Mouse (Mus musculus): ENCODE measurements around the gene Col4a1. TPM values are rescaled to one million over a fixed set of nuclear protein-coding genes. Genes with fewer than 3 reads are reported as not detected.

Col4a1 gene
- polyA plus RNA-seq, 1 experiment from 2014 or later = 115 TPM

GRCm38 (mm10) chr8:11197261-11197660 is 115.4 kb downstream of the Col4a1 start:
- ATAC-seq (ENCODE audit: low FRiP score) (no peak), DNase-seq (ENCODE audit: low spot score, missing footprints) (no peak)
- Histone ChIP-seq H3K9me3 (ENCODE audit: control insufficient read depth, low read length) (no peaks in the 10 kb centered on the region), H3K4me1 (ENCODE audit: control insufficient read depth, insufficient read depth, low read length) (no peaks in the 10 kb centered on the region), H3K27me3 (ENCODE audit: control insufficient read depth, insufficient read depth, low read length) (no peaks in the 10 kb centered on the region), H3K9ac (ENCODE audit: low read length) (no peak overlapping the region), H3K4me3 (ENCODE audit: low read depth, low read length) (no peak overlapping the region), H3K4me2 (no peak overlapping the region), H3K36me3 (ENCODE audit: control insufficient read depth, insufficient read depth, low read length) (no peaks in the 10 kb centered on the region), H3K27ac (ENCODE audit: low read depth, low read length) (no peak overlapping the region)
- 80% methylated on average over 11 of the region's 11 CpGs for WGBS

GRCm38 (mm10) chr8:11192719-11193324 is 119.8 kb downstream of the Col4a1 start:
- H3K27me3 ChIP-seq (ENCODE audit: control insufficient read depth, insufficient read depth, low read length) = peaks cover 6% of the 10 kb centered on the region; the same call in 1 of the 2 replicates
- H3K9ac ChIP-seq (ENCODE audit: low read length) = no peak overlapping the region
- H3K36me3 ChIP-seq (ENCODE audit: control insufficient read depth, insufficient read depth, low read length) = no peaks in the 10 kb centered on the region
- peaks cover 5% of the 10 kb centered on the region for H3K4me1 ChIP-seq (ENCODE audit: control insufficient read depth, insufficient read depth, low read length)
- WGBS = 76% methylated on average over 12 of the region's 12 CpGs
- ATAC-seq (ENCODE audit: low FRiP score) (no peak), DNase-seq (ENCODE audit: low spot score, missing footprints) (no peak)
- no peak overlapping the region for H3K4me3 ChIP-seq (ENCODE audit: low read depth, low read length)
- no peak overlapping the region for H3K27ac ChIP-seq (ENCODE audit: low read depth, low read length)
- H3K4me2 ChIP-seq = no peak overlapping the region
- no peaks in the 10 kb centered on the region for H3K9me3 ChIP-seq (ENCODE audit: control insufficient read depth, low read length)

GRCm38 (mm10) chr8:11187581-11188271 is 124.9 kb downstream of the Col4a1 start:
- ATAC-seq (ENCODE audit: low FRiP score) (peak; percentile 83), DNase-seq (ENCODE audit: low spot score, missing footprints) (peak; percentile 97)
- no peaks in the 10 kb centered on the region for H3K9me3 ChIP-seq (ENCODE audit: control insufficient read depth, low read length)
- no peak overlapping the region for H3K27ac ChIP-seq (ENCODE audit: low read depth, low read length)
- peak overlapping the region; percentile 30 for H3K4me3 ChIP-seq (ENCODE audit: low read depth, low read length)
- WGBS = 2% methylated on average over 46 of the region's 46 CpGs
- H3K27me3 ChIP-seq (ENCODE audit: control insufficient read depth, insufficient read depth, low read length) = peaks cover 6% of the 10 kb centered on the region; the same call in 1 of the 2 replicates
- H3K4me2 ChIP-seq = peak overlapping the region; percentile 57
- no peaks in the 10 kb centered on the region for H3K36me3 ChIP-seq (ENCODE audit: control insufficient read depth, insufficient read depth, low read length)
- H3K4me1 ChIP-seq (ENCODE audit: control insufficient read depth, insufficient read depth, low read length) = peaks cover 5% of the 10 kb centered on the region
- peak overlapping the region; percentile 6; the same call in 1 of the 2 replicates for H3K9ac ChIP-seq (ENCODE audit: low read length)

- whole genome bisulfite sequencing = 91% methylated on average over 4 of the region's 4 CpGs
- no peaks in the 10 kb centered on the region for H3K9me3 ChIP-seq (ENCODE audit: control insufficient read depth, low read length)
- no peak overlapping the region for H3K4me3 ChIP-seq (ENCODE audit: low read depth, low read length)
- ATAC-seq (ENCODE audit: low FRiP score) (no peak), DNase-seq (ENCODE audit: low spot score, missing footprints) (no peak)
- no peak overlapping the region for H3K27ac ChIP-seq (ENCODE audit: low read depth, low read length)
- no peak overlapping the region for H3K9ac ChIP-seq (ENCODE audit: low read length)
- peaks cover 6% of the 10 kb centered on the region; the same call in 1 of the 2 replicates for H3K27me3 ChIP-seq (ENCODE audit: control insufficient read depth, insufficient read depth, low read length)
- peaks cover 5% of the 10 kb centered on the region for H3K4me1 ChIP-seq (ENCODE audit: control insufficient read depth, insufficient read depth, low read length)
- no peaks in the 10 kb centered on the region for H3K36me3 ChIP-seq (ENCODE audit: control insufficient read depth, insufficient read depth, low read length)
- no peak overlapping the region for H3K4me2 ChIP-seq
These were observed 126.2 kb downstream of the Col4a1 start for GRCm38 (mm10) chr8:11186456-11186855.

- ATAC-seq (ENCODE audit: low FRiP score) = no peak
- no peak overlapping the region for H3K4me3 ChIP-seq (ENCODE audit: low read depth, low read length)
- DNase-seq (ENCODE audit: low spot score, missing footprints) = no peak
- no peak overlapping the region for H3K9ac ChIP-seq (ENCODE audit: low read length)
- H3K27me3 ChIP-seq (ENCODE audit: control insufficient read depth, insufficient read depth, low read length) = peaks cover 6% of the 10 kb centered on the region; the same call in 1 of the 2 replicates
- no peak overlapping the region for H3K27ac ChIP-seq (ENCODE audit: low read depth, low read length)
- WGBS = 88% methylated on average over 2 of the region's 2 CpGs
- H3K9me3 ChIP-seq (ENCODE audit: control insufficient read depth, low read length) = no peaks in the 10 kb centered on the region
- H3K36me3 ChIP-seq (ENCODE audit: control insufficient read depth, insufficient read depth, low read length) = no peaks in the 10 kb centered on the region
- H3K4me1 ChIP-seq (ENCODE audit: control insufficient read depth, insufficient read depth, low read length) = peaks cover 5% of the 10 kb centered on the region
- H3K4me2 ChIP-seq = no peak overlapping the region
These were observed 127.0 kb downstream of the Col4a1 start for GRCm38 (mm10) chr8:11185672-11186071.

- 83% methylated on average over 9 of the region's 9 CpGs for WGBS
- H3K4me2 ChIP-seq = no peak overlapping the region
- H3K4me3 ChIP-seq (ENCODE audit: low read depth, low read length) = no peak overlapping the region
- DNase-seq (ENCODE audit: low spot score, missing footprints) (no peak), ATAC-seq (ENCODE audit: low FRiP score) (no peak)
- H3K9ac ChIP-seq (ENCODE audit: low read length) = no peak overlapping the region
- H3K9me3 ChIP-seq (ENCODE audit: control insufficient read depth, low read length) = no peaks in the 10 kb centered on the region
- peaks cover 6% of the 10 kb centered on the region; the same call in 1 of the 2 replicates for H3K27me3 ChIP-seq (ENCODE audit: control insufficient read depth, insufficient read depth, low read length)
- no peak overlapping the region for H3K27ac ChIP-seq (ENCODE audit: low read depth, low read length)
- no peaks in the 10 kb centered on the region for H3K36me3 ChIP-seq (ENCODE audit: control insufficient read depth, insufficient read depth, low read length)
- H3K4me1 ChIP-seq (ENCODE audit: control insufficient read depth, insufficient read depth, low read length) = peaks cover 5% of the 10 kb centered on the region
These were observed 129.0 kb downstream of the Col4a1 start for GRCm38 (mm10) chr8:11183611-11184031.

- DNase-seq (ENCODE audit: low spot score, missing footprints) (no peak), ATAC-seq (ENCODE audit: low FRiP score) (no peak)
- WGBS = 78% methylated on average over 12 of the region's 12 CpGs
- H3K9ac ChIP-seq (ENCODE audit: low read length) = no peak overlapping the region
- no peaks in the 10 kb centered on the region for H3K36me3 ChIP-seq (ENCODE audit: control insufficient read depth, insufficient read depth, low read length)
- H3K4me3 ChIP-seq (ENCODE audit: low read depth, low read length) = no peak overlapping the region
- H3K4me1 ChIP-seq (ENCODE audit: control insufficient read depth, insufficient read depth, low read length) = no peaks in the 10 kb centered on the region; the same call in none of the 2 replicates
- H3K27ac ChIP-seq (ENCODE audit: low read depth, low read length) = no peak overlapping the region
- no peak overlapping the region for H3K4me2 ChIP-seq
- no peaks in the 10 kb centered on the region for H3K27me3 ChIP-seq (ENCODE audit: control insufficient read depth, insufficient read depth, low read length)
- no peaks in the 10 kb centered on the region for H3K9me3 ChIP-seq (ENCODE audit: control insufficient read depth, low read length)
These were observed 130.0 kb downstream of the Col4a1 start for GRCm38 (mm10) chr8:11182606-11183005.

- H3K27me3 ChIP-seq (ENCODE audit: control insufficient read depth, insufficient read depth, low read length) = no peaks in the 10 kb centered on the region
- H3K4me2 ChIP-seq = no peak overlapping the region
- no peaks in the 10 kb centered on the region for H3K36me3 ChIP-seq (ENCODE audit: control insufficient read depth, insufficient read depth, low read length)
- no peak for ATAC-seq (ENCODE audit: low FRiP score)
- no peaks in the 10 kb centered on the region; the same call in 1 of the 2 replicates for H3K4me1 ChIP-seq (ENCODE audit: control insufficient read depth, insufficient read depth, low read length)
- no peak overlapping the region for H3K27ac ChIP-seq (ENCODE audit: low read depth, low read length)
- H3K4me3 ChIP-seq (ENCODE audit: low read depth, low read length) = no peak overlapping the region
- no peak for DNase-seq (ENCODE audit: low spot score, missing footprints)
- no peak overlapping the region for H3K9ac ChIP-seq (ENCODE audit: low read length)
- no peaks in the 10 kb centered on the region for H3K9me3 ChIP-seq (ENCODE audit: control insufficient read depth, low read length)
- 70% methylated on average over 4 of the region's 4 CpGs for WGBS
These were observed 130.5 kb downstream of the Col4a1 start for GRCm38 (mm10) chr8:11182148-11182484.

- 76% methylated on average over 11 of the region's 11 CpGs for WGBS
- Histone ChIP-seq H3K4me3 (ENCODE audit: low read depth, low read length) (no peak overlapping the region), H3K4me1 (ENCODE audit: control insufficient read depth, insufficient read depth, low read length) (no peaks in the 10 kb centered on the region; the same call in 1 of the 2 replicates), H3K4me2 (no peak overlapping the region), H3K27me3 (ENCODE audit: control insufficient read depth, insufficient read depth, low read length) (no peaks in the 10 kb centered on the region), H3K9ac (ENCODE audit: low read length) (no peak overlapping the region), H3K9me3 (ENCODE audit: control insufficient read depth, low read length) (no peaks in the 10 kb centered on the region), H3K36me3 (ENCODE audit: control insufficient read depth, insufficient read depth, low read length) (no peaks in the 10 kb centered on the region), H3K27ac (ENCODE audit: low read depth, low read length) (no peak overlapping the region)
- DNase-seq (ENCODE audit: low spot score, missing footprints) = no peak
- no peak for ATAC-seq (ENCODE audit: low FRiP score)
These were observed 131.0 kb downstream of the Col4a1 start for GRCm38 (mm10) chr8:11181420-11182147.

All from midbrain, embryonic 11.5 days (tissue).